Mouse (Mus musculus): Measurements from ENCODE around the gene Nap1l5.
A peak's percentile ranks its signal among the peaks of the same experiment; 100 is the strongest.
"Not testable (repeated sequence)": the region's sequence is repeated elsewhere in the genome, so short reads cannot be mapped to it uniquely, and the experiment has no call there.

Nap1l5 gene

DNA sequence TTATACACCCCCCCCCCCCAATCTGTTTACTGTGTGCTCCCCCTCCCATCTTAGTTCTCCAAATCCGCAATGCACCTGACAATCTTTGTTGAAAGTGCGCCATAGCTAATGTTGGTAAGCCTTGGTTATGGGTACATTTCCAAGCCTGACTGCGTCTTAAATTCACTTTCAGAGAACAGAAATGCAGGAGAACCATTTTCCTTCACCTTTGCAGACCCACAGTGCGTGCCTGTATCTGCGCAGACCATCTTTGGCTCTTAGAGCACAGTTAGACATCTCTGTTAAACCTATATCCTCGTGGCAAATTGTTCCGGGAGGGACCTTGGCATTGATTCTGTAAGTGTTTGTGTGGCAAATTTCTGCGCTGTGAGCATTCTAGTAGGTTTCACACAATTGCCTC, 460 bp upstream of the Nap1l5 start:
- no peak for DNase-seq (ENCODE audit: low read depth, low spot score)

DNA sequence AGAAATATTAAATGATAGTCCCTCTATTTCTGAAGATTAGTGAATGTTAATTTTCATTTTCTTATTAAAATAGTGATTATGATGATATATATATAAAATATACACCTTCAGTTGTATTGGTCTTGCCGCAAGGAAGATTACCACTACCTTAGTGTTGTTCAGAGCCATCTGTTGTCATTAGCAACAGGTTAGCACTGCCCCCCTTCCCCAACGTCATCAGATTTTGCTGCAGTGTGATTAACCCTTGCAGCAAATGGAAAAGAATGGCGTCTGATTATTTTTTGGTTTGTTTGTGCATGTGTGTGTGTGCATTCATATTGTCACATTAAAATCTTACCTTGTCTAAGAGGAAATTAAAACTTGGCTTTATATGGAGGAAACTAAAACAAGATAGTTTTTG, 2.3 kb downstream of the Nap1l5 start:
- DNase-seq (ENCODE audit: low read depth, low spot score) = no peak

GRCm38 (mm10) chr6:58903171-58903570, 3.7 kb downstream of the Nap1l5 start:
- no peak for DNase-seq (ENCODE audit: low read depth, low spot score)

DNA sequence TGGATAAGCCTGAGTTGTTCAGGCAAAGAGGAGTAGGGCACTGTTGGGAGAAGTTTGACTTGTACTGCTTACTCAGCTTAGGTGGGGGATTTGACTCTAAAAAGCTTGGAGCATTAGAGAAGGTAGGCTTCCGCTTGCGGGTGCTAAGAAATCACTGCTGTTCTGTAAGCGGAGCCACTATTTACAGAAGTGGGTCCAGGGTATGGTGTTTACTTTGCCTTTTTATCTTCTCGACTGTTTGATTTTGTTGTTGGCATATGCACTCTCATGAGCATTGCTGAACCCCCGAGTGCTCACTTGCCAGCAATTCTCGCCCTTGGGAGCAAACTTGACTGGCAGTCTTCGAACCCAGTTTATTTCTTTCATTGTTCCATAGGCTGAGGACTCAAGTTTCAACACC, 6.3 kb downstream of the Nap1l5 start:
- no peak for DNase-seq (ENCODE audit: low read depth, low spot score)

GRCm38 (mm10) chr6:58899076-58899475, 7.8 kb downstream of the Nap1l5 start:
- no peak for DNase-seq (ENCODE audit: low read depth, low spot score)

- no peak for DNase-seq (ENCODE audit: low read depth, low spot score)
Measured at GRCm38 (mm10) chr6:58896648-58897047, 10.2 kb downstream of the Nap1l5 start.

GRCm38 (mm10) chr6:58894994-58895393, 11.9 kb downstream of the Nap1l5 start:
- no peak for DNase-seq (ENCODE audit: low read depth, low spot score)

- DNase-seq (ENCODE audit: low read depth, low spot score) = no peak
Measured at GRCm38 (mm10) chr6:58893307-58893706, 13.6 kb downstream of the Nap1l5 start.

DNA sequence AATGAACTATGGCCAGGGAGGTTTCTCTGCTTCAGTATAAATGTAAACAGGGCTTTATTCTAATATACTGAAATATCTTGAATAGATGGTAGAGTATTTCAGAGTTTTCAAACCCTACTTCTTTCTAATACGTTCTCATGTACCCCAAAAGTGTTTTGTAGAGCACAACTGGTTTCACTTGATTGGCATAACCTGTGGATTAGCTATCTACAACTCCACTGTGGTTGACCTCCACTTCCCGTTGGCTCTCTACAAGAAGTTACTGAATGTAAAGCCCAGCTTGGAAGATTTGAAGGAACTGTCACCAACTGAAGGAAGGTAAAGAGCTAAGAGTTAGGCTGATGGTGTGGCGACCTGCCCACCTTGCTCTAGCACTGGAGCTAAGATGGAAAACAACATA, 17.0 kb downstream of the Nap1l5 start:
- DNase-seq (ENCODE audit: low read depth, low spot score) = no peak

DNA sequence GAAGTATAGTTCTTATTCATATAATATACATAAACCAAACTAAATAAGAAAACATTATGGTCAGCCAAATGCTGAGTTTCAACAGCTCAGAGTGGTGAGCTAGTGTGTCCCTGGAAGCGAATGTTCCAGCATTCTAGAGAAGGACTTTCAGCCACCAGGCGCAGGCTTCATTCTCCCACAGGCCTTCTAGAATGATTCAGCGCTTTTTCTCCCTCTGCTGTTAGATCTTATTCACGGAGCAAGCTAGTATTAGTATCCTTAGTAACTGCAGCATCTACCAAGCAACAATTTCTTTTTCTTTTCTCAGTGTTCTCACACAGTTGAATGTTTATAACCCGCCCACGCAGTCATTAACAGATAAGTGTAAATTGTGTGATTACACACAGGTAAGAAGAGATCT, 24.6 kb downstream of the Nap1l5 start:
- peak; percentile 27 for DNase-seq (ENCODE audit: low read depth, low spot score)

- DNase-seq (ENCODE audit: low read depth, low spot score) = peak; percentile 37
Measured at GRCm38 (mm10) chr6:58881363-58881762, 25.5 kb downstream of the Nap1l5 start.

GRCm38 (mm10) chr6:58880861-58881260, 26.0 kb downstream of the Nap1l5 start:
- no peak for DNase-seq (ENCODE audit: low read depth, low spot score)

GRCm38 (mm10) chr6:58879987-58880386, 26.9 kb downstream of the Nap1l5 start:
- DNase-seq (ENCODE audit: low read depth, low spot score) = no peak

GRCm38 (mm10) chr6:58879572-58879971, 27.3 kb downstream of the Nap1l5 start:
- DNase-seq (ENCODE audit: low read depth, low spot score) = no peak

- DNase-seq (ENCODE audit: low read depth, low spot score) = not testable (repeated sequence)
Measured at GRCm38 (mm10) chr6:58867858-58868257, 39.0 kb downstream of the Nap1l5 start.

DNA sequence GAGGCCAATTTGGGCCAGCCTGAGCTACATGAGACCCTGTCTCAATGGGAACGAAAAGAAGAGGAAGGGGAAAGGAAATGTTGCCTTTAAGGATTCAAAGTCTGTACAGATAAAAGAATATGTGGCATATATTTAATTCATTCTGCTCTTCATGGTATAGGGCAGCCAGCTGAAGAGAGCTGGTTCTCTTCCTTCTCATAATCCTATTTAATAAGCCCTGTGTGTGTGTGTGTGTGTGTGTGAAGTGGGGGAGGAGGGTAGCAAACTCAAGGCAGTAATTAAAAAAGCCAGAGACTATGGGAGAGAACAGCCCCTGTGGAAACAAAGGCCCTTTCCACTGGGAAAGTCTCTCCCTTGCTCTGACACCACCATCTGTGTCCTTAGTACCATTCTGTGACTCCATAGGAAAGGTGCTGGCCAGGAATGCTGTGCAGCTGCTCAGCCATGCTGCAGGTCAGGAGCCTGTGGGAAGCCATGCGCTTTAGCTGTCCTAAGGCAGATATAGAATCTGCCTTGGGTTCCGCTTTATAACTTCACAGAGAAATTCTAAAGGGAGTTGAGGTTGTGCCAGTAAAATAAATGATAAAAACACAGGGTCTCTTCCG, 43.1 kb downstream of the Nap1l5 start:
- DNase-seq (ENCODE audit: low read depth, low spot score) = no peak

DNA sequence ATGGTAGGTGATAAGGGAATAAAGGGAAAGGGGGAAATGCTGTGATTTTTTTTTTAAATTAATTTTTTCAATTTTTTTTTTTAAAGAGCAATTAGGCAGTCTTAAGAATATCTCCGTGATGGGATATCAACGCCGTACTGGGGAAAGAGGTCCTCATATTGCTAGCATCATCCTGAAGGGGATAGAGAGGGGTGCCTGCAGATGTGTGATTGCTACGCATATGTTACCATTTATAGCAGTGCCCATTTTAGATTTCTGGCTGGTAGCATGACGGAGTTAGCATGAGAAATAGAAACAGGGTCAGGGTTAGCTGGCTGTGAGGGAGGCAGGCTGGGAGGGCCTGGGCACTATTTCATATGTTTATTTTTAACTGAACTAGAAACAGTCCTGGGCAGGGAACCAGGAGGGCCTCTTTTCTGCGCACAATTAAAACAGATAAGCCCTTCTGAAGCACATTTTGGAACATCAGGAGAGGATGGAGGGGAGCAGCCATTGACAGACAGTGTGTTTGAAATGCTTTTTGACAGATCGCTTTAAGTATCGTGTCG, 44.4 kb downstream of the Nap1l5 start:
- no peak for DNase-seq (ENCODE audit: low read depth, low spot score)

- DNase-seq (ENCODE audit: low read depth, low spot score) = no peak
Measured at GRCm38 (mm10) chr6:58859517-58859916, 47.4 kb downstream of the Nap1l5 start.

DNA sequence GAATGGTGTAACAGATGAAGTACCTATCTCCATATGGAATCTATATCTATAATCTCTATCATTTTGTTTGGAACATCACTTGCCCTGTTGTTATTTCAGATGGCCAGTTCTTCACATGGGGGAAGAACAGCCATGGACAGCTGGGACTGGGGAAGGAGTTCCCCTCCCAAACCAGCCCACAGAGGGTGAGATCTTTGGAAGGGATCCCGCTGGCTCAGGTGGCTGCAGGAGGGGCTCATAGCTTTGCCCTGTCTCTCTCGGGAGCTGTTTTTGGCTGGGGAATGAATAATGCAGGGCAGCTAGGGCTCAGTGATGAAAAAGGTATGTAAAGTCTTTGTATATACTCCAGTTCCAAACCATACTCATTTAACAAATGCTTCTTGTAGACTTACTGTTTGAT, 50.4 kb downstream of the Nap1l5 start:
- no peak for DNase-seq (ENCODE audit: low read depth, low spot score)

DNA sequence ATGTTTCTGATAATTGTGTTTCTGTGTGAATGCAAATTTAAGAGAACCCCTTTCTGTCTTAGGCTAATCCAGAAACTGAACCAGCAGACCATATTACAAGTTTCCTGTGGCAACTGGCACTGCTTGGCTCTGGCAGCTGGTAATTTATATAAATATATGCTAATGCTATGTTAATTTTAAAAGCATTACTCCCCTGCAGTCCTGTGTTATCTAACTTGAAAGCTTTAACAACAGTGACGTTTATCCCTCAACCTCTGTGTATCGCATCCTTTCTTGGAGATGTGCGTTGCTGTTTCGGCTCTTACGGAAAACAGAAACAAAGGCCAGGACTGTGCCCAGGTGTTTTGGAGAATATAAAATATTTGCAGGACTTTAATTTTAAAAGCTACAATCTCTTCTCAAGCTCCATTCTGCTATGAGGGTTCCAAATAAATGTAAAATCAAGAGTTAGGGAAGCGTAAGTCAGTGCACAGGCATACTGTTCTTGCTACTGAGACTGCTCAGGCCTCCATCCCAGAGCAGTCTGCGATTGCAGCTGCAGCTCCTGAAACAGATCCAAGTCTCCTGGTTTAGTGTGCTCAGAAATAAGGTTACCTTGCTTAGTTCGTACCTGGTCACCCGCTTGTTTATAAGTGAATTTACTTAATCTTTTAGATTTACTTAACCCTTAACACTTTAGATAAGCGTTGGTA, 51.1 kb downstream of the Nap1l5 start:
- no peak for DNase-seq (ENCODE audit: low read depth, low spot score)

All from 3T3-L1 (cell line).